Mouse (Mus musculus) adrenal gland, adult 18-20 months (tissue): ENCODE measurements around the gene Ankrd27. TPM values are rescaled to one million over a fixed set of nuclear protein-coding genes. Genes with fewer than 3 reads are reported as not detected.

Experiments
- DNase-seq, 2 experiments: peaks; one replicate each; pipeline ENCODE4 v3.0.0; 2021 to 2022; ENCODE audit warnings: low spot score in 2 of 2
- total RNA-seq, 2 experiments: library from RNA; stranded (reverse); gene quantifications; 1 replicate in 1 of 2; 2 replicates in 1 of 2; pipeline ENCODE4 v1.2.3; 2021

Gene Ankrd27
- total RNA-seq, 2 experiments from 2014 or later, result 28.7 to 30.2 TPM

- DNase-seq, result peak in 1 of 2 experiments; percentile 31
Observed at GRCm38 (mm10) chr7:35636229-35636628, 50.2 kb downstream of the Ankrd27 start.

GRCm38 (mm10) chr7:35636874-35637273, 50.8 kb downstream of the Ankrd27 start:
- DNase-seq, result no peak

GRCm38 (mm10) chr7:35640072-35640471, 54.0 kb downstream of the Ankrd27 start:
- DNase-seq, result no peak

GRCm38 (mm10) chr7:35646317-35647081, 60.5 kb downstream of the Ankrd27 start:
- DNase-seq, result peak; percentile 10 to 41

GRCm38 (mm10) chr7:35647101-35647698, 61.2 kb downstream of the Ankrd27 start, which contains the start of gene Pdcd5:
TSS of gene Pdcd5 (minus strand) at chr7:35647521.
- peak; percentile 96 to 99 for DNase-seq

GRCm38 (mm10) chr7:35648239-35649069, 62.4 kb downstream of the Ankrd27 start:
- no peak for DNase-seq

GRCm38 (mm10) chr7:35649071-35649470, 63.0 kb downstream of the Ankrd27 start:
- peak; percentile 8 to 34 for DNase-seq

- DNase-seq, result no peak
Observed at GRCm38 (mm10) chr7:35650716-35651410, 64.8 kb downstream of the Ankrd27 start.

GRCm38 (mm10) chr7:35651583-35652270, 65.7 kb downstream of the Ankrd27 start:
- no peak for DNase-seq

GRCm38 (mm10) chr7:35657829-35658228, 71.8 kb downstream of the Ankrd27 start:
- no peak for DNase-seq

GRCm38 (mm10) chr7:35659173-35659572, 73.1 kb downstream of the Ankrd27 start:
- DNase-seq, result peak; percentile 42 to 46

GRCm38 (mm10) chr7:35663790-35664376, 77.8 kb downstream of the Ankrd27 start:
- DNase-seq, result no peak

GRCm38 (mm10) chr7:35668066-35669041, 82.3 kb downstream of the Ankrd27 start:
- no peak for DNase-seq

- no peak for DNase-seq
Observed at GRCm38 (mm10) chr7:35678976-35679375, 92.9 kb downstream of the Ankrd27 start.

- DNase-seq, result no peak
Observed at GRCm38 (mm10) chr7:35681559-35681958, 95.5 kb downstream of the Ankrd27 start.

GRCm38 (mm10) chr7:35683409-35684122, 97.5 kb downstream of the Ankrd27 start:
- no peak for DNase-seq

GRCm38 (mm10) chr7:35686216-35686615, 100.2 kb downstream of the Ankrd27 start:
- DNase-seq, result no peak

- peak; percentile 76 to 77 for DNase-seq
Observed at GRCm38 (mm10) chr7:35686756-35687155, 100.7 kb downstream of the Ankrd27 start.
